Mouse (Mus musculus) E14TG2a.4 (cell line): Measurements from ENCODE around the gene Hivep2.

Experiments
- CTCF ChIP-seq: conservative IDR thresholded peaks from 2 replicates; pipeline ENCODE4 v1.5.1; 2014; ENCODE audit warnings: low read length
- NANOG ChIP-seq: IDR thresholded peaks from 2 replicates; pipeline ENCODE4 v1.6.1; 2014; ENCODE audit warnings: borderline replicate concordance, low read length, mixed read lengths
- POU5F1 ChIP-seq: IDR thresholded peaks from 2 replicates; pipeline ENCODE4 v1.6.1; 2014; ENCODE audit warnings: low read length, borderline replicate concordance

DNA sequence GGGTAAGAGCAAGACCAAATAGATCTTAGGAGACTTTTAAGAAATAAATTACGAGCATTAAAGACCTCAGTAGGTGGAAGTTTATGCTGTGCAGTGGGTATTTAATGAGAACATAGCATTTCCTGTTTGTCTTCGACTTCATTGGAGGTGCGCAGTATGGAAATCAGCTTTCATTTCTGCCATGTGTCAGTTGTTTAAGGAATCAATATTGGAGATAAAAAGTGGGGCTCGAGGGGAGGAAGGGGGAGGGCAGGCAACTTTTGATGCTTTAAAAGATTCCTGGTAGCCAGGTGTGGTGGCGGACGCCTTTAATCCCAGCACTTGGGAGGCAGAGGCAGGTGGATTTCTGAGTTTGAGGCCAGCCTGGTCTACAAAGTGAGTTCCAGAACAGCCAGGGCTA lies 16.4 kb downstream of the Hivep2 start:
- no peak for TF ChIP-seq CTCF
- no peak for TF ChIP-seq POU5F1
- no peak for TF ChIP-seq NANOG
